Mouse (Mus musculus): Measurements from ENCODE around the gene Slc44a1.

The Slc44a1 gene

GRCm38 (mm10) chr4:53469007-53469406 lies 28.8 kb downstream of the Slc44a1 start:
- DNase-seq (ENCODE audit: low spot score), result no peak

GRCm38 (mm10) chr4:53474109-53474508 lies 33.9 kb downstream of the Slc44a1 start:
- no peak for DNase-seq (ENCODE audit: low spot score)

- no peak for DNase-seq (ENCODE audit: low spot score)
These were observed 35.2 kb downstream of the Slc44a1 start for GRCm38 (mm10) chr4:53475230-53475952.

GRCm38 (mm10) chr4:53478644-53479043 lies 38.4 kb downstream of the Slc44a1 start:
- DNase-seq (ENCODE audit: low spot score), result no peak

GRCm38 (mm10) chr4:53487216-53488188 lies 47.3 kb downstream of the Slc44a1 start:
- DNase-seq (ENCODE audit: low spot score), result no peak

GRCm38 (mm10) chr4:53488803-53489202 lies 48.6 kb downstream of the Slc44a1 start:
- DNase-seq (ENCODE audit: low spot score), result no peak

GRCm38 (mm10) chr4:53490371-53490770 lies 50.2 kb downstream of the Slc44a1 start:
- DNase-seq (ENCODE audit: low spot score), result no peak

- DNase-seq (ENCODE audit: low spot score), result no peak
These were observed 51.1 kb downstream of the Slc44a1 start for GRCm38 (mm10) chr4:53491269-53491668.

- no peak for DNase-seq (ENCODE audit: low spot score)
These were observed 55.4 kb downstream of the Slc44a1 start for GRCm38 (mm10) chr4:53495646-53496045.

- DNase-seq (ENCODE audit: low spot score), result no peak
These were observed 62.6 kb downstream of the Slc44a1 start for GRCm38 (mm10) chr4:53502764-53503163.

- no peak for DNase-seq (ENCODE audit: low spot score)
These were observed 72.1 kb downstream of the Slc44a1 start for GRCm38 (mm10) chr4:53512131-53512916.

GRCm38 (mm10) chr4:53513276-53514081 lies 73.3 kb downstream of the Slc44a1 start:
- DNase-seq (ENCODE audit: low spot score), result no peak

- no peak for DNase-seq (ENCODE audit: low spot score)
These were observed 75.9 kb downstream of the Slc44a1 start for GRCm38 (mm10) chr4:53516011-53516532.

- no peak for DNase-seq (ENCODE audit: low spot score)
These were observed 79.2 kb downstream of the Slc44a1 start for GRCm38 (mm10) chr4:53519429-53519828.

GRCm38 (mm10) chr4:53521028-53521427 lies 80.8 kb downstream of the Slc44a1 start:
- DNase-seq (ENCODE audit: low spot score), result no peak

- no peak for DNase-seq (ENCODE audit: low spot score)
These were observed 82.4 kb downstream of the Slc44a1 start for GRCm38 (mm10) chr4:53522655-53523054.

- no peak for DNase-seq (ENCODE audit: low spot score)
These were observed 85.3 kb downstream of the Slc44a1 start for GRCm38 (mm10) chr4:53525503-53525902.

- no peak for DNase-seq (ENCODE audit: low spot score)
These were observed 85.8 kb downstream of the Slc44a1 start for GRCm38 (mm10) chr4:53525994-53526393.

- no peak for DNase-seq (ENCODE audit: low spot score)
These were observed 86.2 kb downstream of the Slc44a1 start for GRCm38 (mm10) chr4:53526446-53526845.

- DNase-seq (ENCODE audit: low spot score), result no peak
These were observed 95.6 kb downstream of the Slc44a1 start for GRCm38 (mm10) chr4:53535795-53536194.

- DNase-seq (ENCODE audit: low spot score), result no peak
These were observed 96.9 kb downstream of the Slc44a1 start for GRCm38 (mm10) chr4:53537101-53537500.
